Mouse (Mus musculus) heart, postnatal 0 days (tissue): ENCODE data around the gene Orc2. TPM values are rescaled to one million over a fixed set of nuclear protein-coding genes. Genes with fewer than 3 reads are reported as not detected.

Source experiments
- ATAC-seq: fragments of 200-750 bp; cut with Nextera tagmentation; 2 replicates; pipeline ENCODE4 v1.8.0; 2017; ENCODE audit warnings: low read depth, moderate number of reproducible peaks, moderate library complexity; ENCODE audit not compliant: insufficient read depth
- DNase-seq: peaks from one replicate; pipeline ENCODE4 v3.0.0-alpha.2; 2016; ENCODE audit warnings: low spot score
- H3K27ac ChIP-seq: fragments of 300-500 bp; sonication (generic); 2 replicates; pipeline ENCODE4 v1.5.1; 2014; ENCODE audit warnings: low read depth, mild to moderate bottlenecking
- H3K27me3 ChIP-seq: fragments of 300-500 bp; sonication (generic); 2 replicates; pipeline ENCODE4 v1.6.1; 2014; ENCODE audit warnings: low read length, mixed read lengths; ENCODE audit not compliant: control insufficient read depth, insufficient read depth
- H3K36me3 ChIP-seq: fragments of 300-500 bp; sonication (generic); replicated peaks from 2 replicates; pipeline ENCODE4 v1.6.1; 2014; ENCODE audit warnings: low read length, mixed read lengths; ENCODE audit not compliant: control insufficient read depth, insufficient read depth
- H3K4me1 ChIP-seq: fragments of 300-500 bp; sonication (generic); 2 replicates; pipeline ENCODE4 v1.6.1; 2014; ENCODE audit warnings: antibody characterized with exemption; ENCODE audit not compliant: control insufficient read depth, insufficient read depth
- H3K4me2 ChIP-seq: fragments of 300-500 bp; sonication (generic); 2 replicates; pipeline ENCODE4 v1.6.1; 2014; ENCODE audit warnings: low read depth, mild to moderate bottlenecking, low read length, moderate library complexity
- H3K4me3 ChIP-seq: fragments of 300-500 bp; sonication (generic); 2 replicates; pipeline ENCODE4 v1.5.1; 2014; ENCODE audit warnings: low read depth, low read length
- H3K9ac ChIP-seq: fragments of 300-500 bp; sonication (generic); replicated peaks from 2 replicates; pipeline ENCODE4 v1.6.1; 2014; ENCODE audit warnings: low read depth, low read length, mixed read lengths
- H3K9me3 ChIP-seq: fragments of 300-500 bp; sonication (generic); replicated peaks from 2 replicates; pipeline ENCODE4 v1.6.1; 2016; ENCODE audit warnings: low read length; ENCODE audit not compliant: control insufficient read depth
- CTCF ChIP-seq: IDR thresholded peaks from 2 replicates; pipeline ENCODE4 v1.5.1; 2016; ENCODE audit warnings: antibody characterized with exemption, control low read depth, low read depth
- EP300 ChIP-seq: IDR thresholded peaks from 2 replicates; pipeline ENCODE4 v1.6.1; 2016; ENCODE audit warnings: antibody characterized with exemption, low read depth
- WGBS: fragments of 180-500 bp; shearing (Covaris S2); extraction: QIAGEN DNeasy Blood & Tissue Kit; methylation state at CpG from one replicate; pipeline ENCODE4 v1.1.7; 2014; 5-methylcytosine and 5-hydroxymethylcytosine counted together
- polyA plus RNA-seq: library from polyadenylated mRNA; unstranded; fragments of >200 nt; fragmentation: Nextera tagmentation; extraction: Ambion mirVana; gene quantifications from 2 replicates; pipeline ENCODE4 v1.2.1, GENCODE M21; 2015
- total RNA-seq: library from RNA; depleted of rRNA; stranded (reverse); fragments of >200 nt; gene quantifications from 2 replicates; pipeline ENCODE4 v1.2.3, GENCODE M21; 2014; ENCODE audit warnings: low replicate concordance; rRNA removed

Orc2 gene
- total RNA-seq (13.4 and 58.9 TPM in 2 replicates), polyA plus RNA-seq (12.6 and 12.8 TPM in 2 replicates)

DNA sequence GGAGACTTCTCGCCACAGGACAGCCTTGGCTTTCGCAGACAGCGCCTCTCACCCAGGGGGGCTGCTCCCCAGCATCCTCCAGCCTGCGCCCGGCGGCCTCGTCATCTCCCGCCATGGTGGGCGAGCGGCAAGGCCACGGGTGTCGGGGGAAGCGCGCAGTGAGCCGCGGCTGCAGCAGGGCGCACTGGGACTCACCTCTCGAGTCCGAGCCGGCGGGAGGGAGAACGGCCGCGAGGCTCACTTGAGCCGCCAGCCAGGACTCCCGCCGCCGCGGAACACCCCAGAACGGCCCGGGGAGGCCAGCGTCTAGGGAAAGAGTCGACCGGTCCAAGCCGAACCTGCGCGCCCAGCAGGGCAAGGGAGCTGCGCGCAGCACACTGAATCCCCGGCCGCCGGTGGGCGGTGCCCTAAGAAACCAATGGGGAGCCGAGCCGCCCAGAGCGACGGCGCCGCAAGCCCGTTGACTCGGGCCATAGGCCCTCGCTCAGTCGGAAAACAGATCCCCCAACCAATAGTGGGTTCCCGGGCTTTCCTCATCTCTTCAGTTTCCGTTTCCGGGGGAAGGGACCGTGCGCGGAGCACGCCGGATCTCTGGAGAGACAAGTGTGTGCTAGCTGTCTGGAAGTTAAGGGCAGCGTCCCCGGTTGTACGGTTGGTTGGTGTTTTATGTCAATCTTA lies at the start of gene Orc2:
TSS of gene Orc2 (minus strand) at position 533 of the 678 bp plus-strand sequence.
- TF ChIP-seq EP300, result no peak
- TF ChIP-seq CTCF, result no peak
- peak within 1 kb of the TSS; percentile 85 for H3K27ac ChIP-seq
- H3K27me3 ChIP-seq, result no peaks in the 10 kb centered on the region
- peak within 1 kb of the TSS; percentile 95 for H3K4me2 ChIP-seq
- peak; percentile 100 for ATAC-seq
- H3K4me1 ChIP-seq, result peaks cover 11% of the 10 kb centered on the region
- H3K36me3 ChIP-seq, result peaks cover 18% of the 10 kb centered on the region
- peak; percentile 96 for DNase-seq
- H3K4me3 ChIP-seq, result peak within 1 kb of the TSS; percentile 88
- H3K9me3 ChIP-seq, result peaks cover 26% of the 10 kb centered on the region
- peak within 1 kb of the TSS; percentile 94 for H3K9ac ChIP-seq
- under 1% methylated on average over 64 of the region's 64 CpGs for WGBS

DNA sequence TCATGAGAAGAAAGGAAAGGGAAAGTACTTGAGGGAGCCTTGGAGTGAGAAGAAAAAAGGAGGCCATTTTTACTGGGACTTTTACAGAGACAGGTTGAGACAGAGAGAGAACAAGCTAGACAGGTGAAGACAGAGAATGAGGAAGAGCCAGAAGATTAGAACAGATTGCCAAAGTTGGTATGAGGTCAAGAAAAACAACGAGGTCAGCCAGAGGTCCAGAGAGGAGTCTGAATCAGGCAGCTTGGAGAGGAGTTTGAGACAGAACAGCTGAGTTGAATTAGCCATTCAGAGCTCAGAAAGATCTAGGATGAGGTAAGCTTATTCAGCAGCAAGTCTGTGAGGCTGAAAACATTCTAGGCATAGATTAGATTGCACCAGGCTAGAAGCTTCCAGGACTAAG lies 36.5 kb upstream of the Orc2 start:
- no peak overlapping the region for H3K9ac ChIP-seq
- H3K4me1 ChIP-seq, result no peaks in the 10 kb centered on the region
- DNase-seq (no peak), ATAC-seq (no peak)
- no peak overlapping the region for H3K4me3 ChIP-seq
- no peak overlapping the region for H3K4me2 ChIP-seq
- no peak overlapping the region for H3K27ac ChIP-seq
- WGBS, result 68% methylated on average over 1 of the region's 1 CpGs
- TF ChIP-seq CTCF (no peak), EP300 (no peak)
- peaks cover 64% of the 10 kb centered on the region for H3K36me3 ChIP-seq
- H3K27me3 ChIP-seq, result no peaks in the 10 kb centered on the region
- no peaks in the 10 kb centered on the region for H3K9me3 ChIP-seq

DNA sequence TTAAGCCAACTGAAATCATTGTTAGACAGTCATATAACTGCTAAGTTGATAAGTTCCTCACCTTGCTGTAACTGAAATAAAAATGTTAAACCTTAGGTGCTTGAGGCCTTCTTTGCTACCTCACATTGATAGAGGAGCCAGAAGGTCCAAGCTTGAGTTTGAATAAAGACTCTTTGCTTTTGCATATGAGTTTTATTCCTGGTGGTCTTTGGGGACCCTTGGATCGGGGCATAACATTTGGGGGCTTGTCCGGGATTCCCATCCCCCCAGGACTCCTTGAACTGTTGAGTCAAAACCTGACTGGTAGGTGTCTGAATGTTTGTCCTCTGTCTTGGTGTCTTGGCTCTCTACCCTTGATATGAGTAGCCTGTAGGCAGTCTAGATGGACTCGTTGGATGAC lies 2.3 kb upstream of the Orc2 start:
- peaks cover 33% of the 10 kb centered on the region for H3K9me3 ChIP-seq
- H3K4me1 ChIP-seq, result peaks cover 11% of the 10 kb centered on the region
- no peak for TF ChIP-seq EP300
- TF ChIP-seq CTCF, result no peak
- no peak overlapping the region for H3K4me2 ChIP-seq
- DNase-seq (no peak), ATAC-seq (no peak)
- no peak overlapping the region for H3K4me3 ChIP-seq
- no peak overlapping the region for H3K27ac ChIP-seq
- 97% methylated on average over 3 of the region's 3 CpGs for WGBS
- H3K27me3 ChIP-seq, result no peaks in the 10 kb centered on the region
- 0 out of 2 replicates have a peak, but pooled peaks cover 8% of the 10 kb centered on the region for H3K36me3 ChIP-seq
- no peak overlapping the region for H3K9ac ChIP-seq

DNA sequence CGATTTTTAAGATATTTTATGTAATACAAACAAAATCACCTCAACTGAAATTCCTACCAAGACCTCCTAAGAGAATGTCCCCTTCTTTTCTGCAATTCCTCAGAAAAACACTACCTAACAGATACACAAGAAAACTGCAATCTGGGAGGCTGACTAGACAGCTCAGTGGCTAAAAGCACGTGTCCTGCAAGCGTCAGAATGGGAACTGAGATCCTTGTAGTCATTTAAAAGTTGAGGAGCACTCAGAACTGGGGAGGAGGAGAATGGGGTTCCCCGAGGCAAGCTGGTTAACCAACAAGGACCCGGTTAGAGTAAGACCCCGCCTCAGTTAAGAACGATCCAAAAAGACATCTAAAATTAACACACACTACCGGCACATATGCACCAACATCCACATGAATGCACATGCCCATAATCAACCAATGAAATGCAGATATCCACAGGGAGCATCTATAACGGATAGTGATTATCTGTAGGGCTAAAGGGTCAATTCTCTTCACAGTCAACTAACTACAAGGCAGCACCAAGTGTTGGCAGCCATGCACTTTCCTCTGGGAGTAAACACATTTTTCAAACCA lies 1.0 kb downstream of the Orc2 start:
- Histone ChIP-seq H3K4me2 (peak overlapping the region; percentile 95), H3K36me3 (peaks cover 25% of the 10 kb centered on the region), H3K9me3 (peaks cover 25% of the 10 kb centered on the region), H3K9ac (peak overlapping the region; percentile 94), H3K4me3 (peak overlapping the region; percentile 88), H3K27ac (peak overlapping the region; percentile 85), H3K4me1 (peaks cover 11% of the 10 kb centered on the region), H3K27me3 (no peaks in the 10 kb centered on the region)
- WGBS, result 21% methylated on average over 9 of the region's 9 CpGs
- DNase-seq (no peak), ATAC-seq (no peak)
- no peak for TF ChIP-seq CTCF
- TF ChIP-seq EP300, result no peak

DNA sequence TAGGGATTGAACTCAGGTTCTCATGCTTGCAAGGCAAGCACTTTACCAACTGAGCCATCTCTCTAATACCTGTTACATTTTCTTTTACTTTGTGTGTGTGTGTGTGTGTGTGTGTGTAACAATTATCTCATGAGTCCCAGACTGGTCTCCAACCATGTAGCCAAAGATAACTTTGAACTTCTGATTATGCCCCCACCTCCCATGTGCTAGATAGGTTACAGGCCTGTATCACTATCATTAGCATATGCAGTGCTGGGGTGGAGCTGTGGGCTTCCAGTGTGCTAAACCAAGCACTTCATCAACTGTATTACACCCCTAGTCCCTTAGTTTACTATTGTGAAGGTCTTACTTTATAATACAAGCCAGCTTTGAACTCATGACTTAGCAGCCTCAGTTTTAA lies 1.8 kb downstream of the Orc2 start:
- no peak for DNase-seq
- Histone ChIP-seq H3K9me3 (peaks cover 18% of the 10 kb centered on the region), H3K27me3 (no peaks in the 10 kb centered on the region), H3K27ac (no peak overlapping the region), H3K36me3 (peaks cover 31% of the 10 kb centered on the region), H3K4me3 (no peak overlapping the region), H3K4me2 (no peak overlapping the region), H3K9ac (no peak overlapping the region), H3K4me1 (peaks cover 11% of the 10 kb centered on the region)
- TF ChIP-seq CTCF (no peak), EP300 (no peak)
- no peak for ATAC-seq

DNA sequence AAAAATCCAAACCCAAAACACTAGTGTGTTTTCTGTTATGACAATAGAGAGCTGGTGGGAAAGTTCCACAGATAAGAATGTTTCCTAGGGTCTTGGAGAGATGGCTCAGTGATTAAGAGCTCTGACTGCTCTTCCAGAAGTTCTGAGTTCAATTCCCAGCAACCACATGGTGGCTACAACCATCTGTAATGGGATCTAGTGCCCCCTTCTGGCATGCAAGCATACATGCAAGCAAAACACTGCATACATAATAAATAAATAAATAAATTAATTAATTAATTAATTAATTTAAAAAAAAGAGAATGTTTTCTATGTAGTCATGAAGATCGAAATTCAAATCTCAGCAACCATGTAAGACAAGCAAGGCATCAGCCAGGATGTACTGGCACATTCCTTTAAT lies 6.2 kb downstream of the Orc2 start:
- Histone ChIP-seq H3K9me3 (no peaks in the 10 kb centered on the region), H3K4me3 (no peak overlapping the region), H3K36me3 (peaks cover 50% of the 10 kb centered on the region), H3K4me2 (no peak overlapping the region), H3K27me3 (no peaks in the 10 kb centered on the region), H3K27ac (no peak overlapping the region), H3K4me1 (peaks cover 5% of the 10 kb centered on the region), H3K9ac (no peak overlapping the region)
- WGBS, result 91% methylated on average over 1 of the region's 1 CpGs
- TF ChIP-seq CTCF, result no peak; the same call in 1 of the 2 replicates
- TF ChIP-seq EP300, result no peak
- ATAC-seq (no peak), DNase-seq (no peak)
